ENCODE assay signal across 11 mouse cellular contexts in the genomic region with DNA sequence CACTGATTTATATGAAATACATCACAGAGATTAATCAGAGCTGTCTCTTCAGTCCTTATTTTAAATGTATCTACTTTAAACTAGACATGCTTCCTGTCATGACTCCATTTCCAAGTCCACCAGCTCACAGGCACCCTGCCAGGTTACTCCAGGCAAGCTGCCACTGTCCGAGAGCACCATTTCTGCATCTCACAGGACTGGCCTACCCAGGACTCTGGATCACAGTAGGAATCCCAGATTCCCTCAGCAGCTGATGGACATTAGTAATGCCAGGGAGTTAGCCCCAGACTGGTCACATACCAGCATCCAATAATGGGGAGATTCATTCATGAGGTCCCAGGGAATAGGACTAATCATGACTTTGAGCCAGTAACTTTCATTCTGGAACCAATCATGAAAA. TPM values are rescaled to one million over a fixed set of nuclear protein-coding genes. Genes with fewer than 3 reads are reported as not detected.
DNase-seq lines count a peak whose midpoint lies in the region; ATAC-seq and TF ChIP-seq lines count a peak whose summit lies in the region.
"Had no signal": no experiment of that assay in that cellular context is flagged by ENCODE, and none has a peak within 500 bp of the region (broad histone marks: within the 10 kb centered on the region; RNA-seq: fewer than 3 reads in every experiment).

No protein-coding gene starts in this region.

- H3K4me3 ChIP-seq in heart, embryonic 16.5 days (ENCODE audit: low read length) = no peak overlapping the region
- no peak overlapping the region for H3K4me3 ChIP-seq in lung, adult 2 months (replicated peaks; ENCODE audit: extremely low read depth, low read depth, low read length)
- H3K4me3 ChIP-seq: left cerebral cortex, adult 2 months had no signal

- no peak overlapping the region for H3K9ac ChIP-seq in heart, embryonic 16.5 days (ENCODE audit: low read length)

- peaks cover 3% of the 10 kb centered on the region; the same call in 1 of the 2 replicates for H3K4me1 ChIP-seq in heart, embryonic 16.5 days (ENCODE audit: control insufficient read depth, insufficient read depth, low read length)
- H3K4me1 ChIP-seq in lung, adult 2 months (ENCODE audit: control insufficient read depth, insufficient read depth, low read length) = no peaks in the 10 kb centered on the region

- peak; percentile 28; the same call in 1 of the 2 replicates for ATAC-seq in heart, embryonic 16.5 days (replicated peaks; ENCODE audit: extremely low read depth, insufficient read depth, low FRiP score)
- ATAC-seq in cerebellum, adult (ENCODE audit: insufficient number of reproducible peaks, low FRiP score, low TSS enrichment) = peak; percentile 75
- ATAC-seq: activated CD4-positive, CD25-positive, alpha-beta regulatory T cell, adult 4 months had no signal

- no peak for DNase-seq in heart, postnatal 25 days (ENCODE audit: low spot score)
- peak; percentile 7 for DNase-seq in lung, postnatal 10 days
- no peak for DNase-seq in lung, adult 2 months
- DNase-seq in heart, postnatal 36 days = peak; percentile 29 to 34
- DNase-seq in embryo, embryonic 10.5 days (ENCODE audit: low spot score) = no peak
- DNase-seq: lung, adult 18-20 months; thymus, adult 18-20 months had no signal

- TF ChIP-seq POLR2A in lung, adult 2 months (IDR thresholded peaks at IDR 0.05; ENCODE audit: borderline replicate concordance, extremely low read depth, low read depth, low read length) = no peak

- intact Hi-C loops in heart, postnatal 25 days (cut with DNase I) = no loop called here
- intact Hi-C loops in heart, postnatal 36 days (cut with DNase I) = no loop called here

- no peaks in the 10 kb centered on the region for H3K36me3 ChIP-seq in heart, embryonic 16.5 days (ENCODE audit: control insufficient read depth, insufficient read depth)

- no peaks in the 10 kb centered on the region for H3K9me3 ChIP-seq in heart, embryonic 16.5 days (replicated peaks; ENCODE audit: control insufficient read depth, low read length)

- H3K27ac ChIP-seq in heart, embryonic 16.5 days (ENCODE audit: low read length) = no peak overlapping the region
- H3K27ac ChIP-seq: left cerebral cortex, adult 2 months had no signal

- no peaks in the 10 kb centered on the region for H3K27me3 ChIP-seq in heart, embryonic 16.5 days (ENCODE audit: control insufficient read depth, insufficient read depth, low read length)

- no peak overlapping the region for H3K4me2 ChIP-seq in heart, embryonic 16.5 days (ENCODE audit: low read depth, low read length)

- 31% methylated on average over 1 of the region's 1 CpGs for WGBS in heart, embryonic 16.5 days
- WGBS in lung, adult 2 months = 62% methylated on average over 1 of the region's 1 CpGs

- no peak for TF ChIP-seq CTCF in lung, adult 2 months (IDR thresholded peaks at IDR 0.05; ENCODE audit: insufficient read depth, low read length)

RNA-seq across cellular contexts. Expression of gene Klhl32, which starts 54.7 kb away (rescaled TPM):
- polyA plus RNA-seq in heart, embryonic 16.5 days (2015; fragmentation: Nextera tagmentation; extraction: Ambion mirVana) = 3.7 and 4.6 TPM in 2 replicates
- 1 to 10 TPM in 1 of 2 experiments, under 1 TPM in 1; 0.73 to 1.2 TPM for total RNA-seq in heart, postnatal 25 days (2021)
- 0.87 and 1.1 TPM in 2 replicates for polyA plus RNA-seq in lung, adult 2 months (2012; rRNA removed)
- under 1 TPM; 0.83 to 0.98 TPM for total RNA-seq in heart, postnatal 36 days (2021)

Comparison
In these comparisons a context has a peak if more than half of its experiments do, and no peak if none do; other contexts are left out.
1. DNase-seq: peak in lung, postnatal 10 days (single experiment) and heart, postnatal 36 days (2 of 2); none in heart, postnatal 25 days (single experiment), lung, adult 2 months (single experiment) and embryo, embryonic 10.5 days (single experiment).